Mouse (Mus musculus) testis, postnatal 10 days (tissue): ENCODE data around the gene Stk10.

Experiments used
- DNase-seq: peaks from one replicate; pipeline ENCODE4 v3.0.0; 2021; ENCODE audit warnings: low spot score

Stk10 gene

DNA sequence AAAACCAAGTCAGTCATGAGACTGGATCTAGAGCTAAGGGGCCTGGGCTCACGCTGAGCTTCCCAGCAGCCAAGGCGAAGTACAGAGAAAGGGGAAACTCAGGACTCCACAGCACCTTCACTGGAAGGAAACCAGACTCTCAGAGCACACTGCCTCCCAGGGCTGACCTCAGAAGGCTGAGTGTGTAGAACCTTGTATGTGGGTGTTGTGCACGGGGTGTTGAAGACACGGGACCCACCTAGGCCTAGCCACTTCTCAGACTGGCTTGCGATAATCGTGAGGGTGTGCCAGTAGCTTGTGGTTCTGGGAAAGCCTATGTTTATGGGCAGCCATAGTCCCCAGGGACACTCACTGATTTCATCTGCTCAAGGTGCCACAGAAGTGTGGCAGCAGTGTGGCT, 38.0 kb downstream of the Stk10 start:
- DNase-seq = no peak

DNA sequence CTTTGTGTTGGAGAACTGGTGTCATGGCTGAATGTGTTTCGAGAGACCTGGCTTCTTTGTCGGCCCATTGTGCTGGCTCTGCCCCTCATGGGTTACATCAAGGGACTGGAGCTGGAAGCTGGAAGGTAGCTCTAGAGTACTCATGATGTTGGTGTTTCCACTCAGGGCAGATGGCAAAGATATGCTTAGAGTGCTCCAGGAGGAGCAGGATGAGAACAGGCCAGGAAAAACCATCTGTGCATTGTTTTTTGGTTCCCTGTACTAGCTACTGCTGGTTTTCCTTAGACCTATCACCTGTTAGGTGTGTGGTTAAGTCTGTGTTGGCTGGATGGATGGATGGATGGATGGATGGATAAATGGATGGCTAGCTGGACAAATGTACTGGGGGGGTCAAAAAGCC, 40.6 kb downstream of the Stk10 start:
- DNase-seq = no peak

DNA sequence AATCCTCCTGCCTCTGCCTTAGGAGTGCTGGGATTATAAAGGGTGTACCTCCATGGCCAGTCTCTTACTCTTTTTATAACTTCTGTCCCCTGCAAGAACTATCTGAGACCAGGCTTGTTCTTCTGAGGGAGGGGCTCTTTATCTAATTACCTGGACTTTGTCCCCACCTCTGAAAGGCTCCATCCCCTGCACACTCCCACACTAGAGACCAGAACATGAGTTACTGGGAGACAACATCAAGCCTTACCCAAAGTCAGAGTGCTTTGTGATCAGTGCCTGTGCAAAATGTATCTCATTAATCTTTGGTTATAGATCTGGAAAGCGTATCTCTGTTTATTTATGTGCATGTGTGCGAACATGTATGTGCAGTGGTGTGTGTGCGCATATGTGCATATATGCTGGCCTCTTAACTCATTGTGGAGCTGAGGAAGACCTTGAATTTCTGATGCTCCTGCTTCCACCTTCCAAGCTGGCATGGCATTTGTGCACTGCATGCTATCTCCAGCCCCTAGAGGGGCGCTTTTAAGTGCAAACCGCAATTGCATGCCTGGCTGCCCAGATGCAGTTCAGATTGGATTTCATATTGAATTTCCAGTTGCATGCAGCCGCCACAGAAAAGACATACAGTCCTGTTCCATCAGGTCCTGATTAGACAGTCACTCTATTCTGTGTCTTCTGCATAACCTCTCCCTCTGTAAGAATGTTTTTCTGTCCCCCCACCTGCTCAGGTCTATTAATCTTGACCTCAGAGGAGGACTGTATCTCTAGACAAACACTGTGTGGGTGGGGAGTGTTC, 43.1 kb downstream of the Stk10 start:
- DNase-seq = no peak

DNA sequence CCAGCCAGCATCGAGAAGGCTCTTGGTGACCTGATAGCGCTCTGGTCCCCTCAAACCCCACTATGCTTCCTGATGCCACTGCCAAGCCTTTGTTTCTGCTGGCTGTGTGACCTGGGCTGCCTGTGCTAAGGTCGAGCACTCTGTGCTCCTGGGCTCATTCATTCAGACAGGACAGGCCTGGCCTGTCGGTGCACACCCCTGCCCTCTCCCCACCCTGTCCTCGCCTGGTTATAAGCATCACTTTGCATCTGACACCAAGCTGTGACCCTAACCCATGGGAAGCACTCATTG, 43.6 kb downstream of the Stk10 start:
- DNase-seq = no peak

DNA sequence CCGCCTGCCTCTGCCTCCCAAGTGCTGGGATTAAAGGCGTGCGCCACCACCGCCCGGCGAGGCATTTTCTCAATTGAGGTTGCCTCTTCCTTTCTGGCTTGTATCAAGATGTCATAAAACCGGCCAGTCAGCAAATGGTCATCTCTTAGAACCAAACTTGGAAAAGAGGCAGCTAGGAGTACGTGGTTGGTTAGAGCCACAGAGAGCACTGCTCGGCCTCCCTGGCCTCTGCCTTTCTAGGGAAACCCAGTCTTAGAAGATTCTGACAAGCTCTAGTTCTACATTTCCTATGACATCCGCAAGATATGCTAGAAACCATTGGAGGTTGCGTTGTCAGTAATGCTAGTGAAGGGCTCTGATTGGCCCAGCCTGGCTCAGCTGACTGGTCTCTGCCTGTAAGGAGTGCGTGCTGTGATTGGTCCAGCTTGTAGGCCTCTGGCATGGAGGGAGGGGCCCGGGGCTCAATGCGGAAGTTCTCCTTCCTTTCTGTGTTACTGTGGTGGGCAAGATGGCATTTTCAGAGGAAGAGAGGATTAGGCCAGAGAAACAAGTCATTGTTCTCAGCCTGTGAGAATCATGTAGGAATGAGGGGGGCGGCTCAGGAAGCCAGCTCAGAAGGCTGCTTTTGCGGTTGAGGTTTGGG, 47.3 kb downstream of the Stk10 start:
- no peak for DNase-seq

DNA sequence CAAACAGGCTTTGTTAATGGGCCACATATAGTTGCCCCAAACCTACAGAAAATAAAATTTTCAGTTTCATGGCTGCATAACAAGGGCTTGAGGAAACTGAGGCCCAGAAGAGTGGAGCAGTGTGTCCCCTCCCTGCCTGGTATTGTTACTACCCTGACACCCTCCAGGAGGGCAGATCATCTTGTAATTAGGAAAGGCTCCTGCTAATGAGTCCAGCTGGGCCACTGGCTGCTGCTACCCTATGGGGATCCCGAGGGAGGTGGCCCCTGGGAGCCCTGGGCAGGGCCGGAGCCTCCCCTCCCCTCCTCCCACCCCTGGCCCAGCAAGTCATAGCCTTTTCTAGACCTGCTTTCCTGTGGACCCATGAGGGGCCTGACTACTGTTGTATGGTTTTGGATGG, 47.9 kb downstream of the Stk10 start:
- no peak for DNase-seq

DNA sequence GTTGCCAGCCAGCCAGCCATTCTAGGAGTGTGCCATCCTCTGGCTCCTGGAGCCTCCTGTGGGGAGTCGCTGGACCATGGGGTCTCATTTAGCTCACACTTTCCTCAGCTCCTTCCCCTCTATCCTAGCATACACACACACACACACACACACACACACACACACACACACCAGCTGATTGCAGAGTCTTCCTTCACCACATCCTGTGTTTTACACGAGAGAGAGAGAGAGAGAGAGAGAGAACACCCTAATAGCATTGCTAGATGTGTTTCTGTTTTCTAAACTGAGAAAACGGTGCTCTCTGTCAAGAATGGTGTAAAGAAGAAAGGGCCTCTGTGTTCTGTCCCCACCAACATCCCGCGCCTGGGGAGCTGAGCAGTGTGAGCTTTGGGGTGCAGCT, 49.7 kb downstream of the Stk10 start:
- DNase-seq = no peak

DNA sequence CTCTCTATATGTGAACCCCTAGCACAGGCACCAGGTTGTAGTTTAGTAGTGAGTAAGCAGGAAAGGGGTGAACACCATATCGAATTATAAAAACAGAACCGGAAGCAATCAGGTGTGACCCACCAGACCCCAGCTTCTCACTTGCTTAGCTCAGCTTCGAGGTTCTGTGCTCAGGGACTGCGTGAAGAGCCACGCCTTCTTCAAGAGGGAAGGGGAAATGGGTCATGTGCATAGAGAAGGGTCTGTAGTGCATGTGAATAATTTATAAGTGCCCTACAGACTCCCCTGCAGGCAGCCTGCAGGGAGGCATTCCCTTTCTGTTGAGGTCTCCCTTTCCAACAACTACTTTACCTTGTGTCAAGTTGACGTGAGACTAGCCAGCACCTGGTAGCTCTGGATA, 52.9 kb downstream of the Stk10 start:
- DNase-seq = no peak

DNA sequence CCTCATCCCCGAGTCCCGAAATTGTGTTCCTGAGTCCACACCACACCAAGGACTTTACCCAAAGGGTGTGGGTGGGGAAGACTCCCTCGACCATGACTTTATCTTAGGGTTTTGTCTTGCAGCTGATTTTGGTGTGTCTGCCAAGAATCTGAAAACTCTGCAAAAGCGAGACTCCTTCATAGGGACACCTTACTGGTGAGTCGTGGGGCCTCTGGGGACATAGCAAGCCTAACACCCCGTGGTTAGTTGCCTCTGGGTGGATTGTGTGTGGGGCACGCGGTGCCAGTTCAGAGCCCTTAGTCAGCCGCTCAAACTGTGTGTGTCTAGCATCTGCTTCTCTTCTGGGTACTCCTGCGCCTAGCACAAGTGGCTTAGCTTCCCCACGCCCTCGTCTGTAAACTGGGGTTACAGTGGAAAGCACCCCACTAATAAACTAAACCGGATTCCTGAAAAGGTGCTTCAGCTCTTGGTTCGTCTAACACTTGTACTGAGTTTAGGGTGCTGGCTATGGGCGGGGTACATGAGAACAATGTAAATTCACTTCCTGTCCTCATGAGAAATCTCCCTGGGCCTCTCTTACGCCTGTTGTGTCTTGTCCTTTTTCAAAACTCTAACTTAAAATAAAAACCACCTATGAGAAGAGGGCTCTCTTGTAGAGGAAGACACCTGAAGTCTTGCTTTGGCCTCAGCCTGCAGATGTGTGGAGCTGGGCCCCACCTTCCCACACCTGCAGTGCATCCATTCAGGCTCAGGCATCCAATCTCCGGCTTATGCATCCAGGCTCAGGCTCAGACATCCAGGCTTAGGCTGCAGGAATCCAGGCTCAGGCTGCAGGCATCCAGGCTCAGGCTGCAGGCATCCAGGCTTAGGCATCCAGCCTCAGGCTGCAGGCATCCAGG, 54.3 kb downstream of the Stk10 start:
- DNase-seq = no peak

DNA sequence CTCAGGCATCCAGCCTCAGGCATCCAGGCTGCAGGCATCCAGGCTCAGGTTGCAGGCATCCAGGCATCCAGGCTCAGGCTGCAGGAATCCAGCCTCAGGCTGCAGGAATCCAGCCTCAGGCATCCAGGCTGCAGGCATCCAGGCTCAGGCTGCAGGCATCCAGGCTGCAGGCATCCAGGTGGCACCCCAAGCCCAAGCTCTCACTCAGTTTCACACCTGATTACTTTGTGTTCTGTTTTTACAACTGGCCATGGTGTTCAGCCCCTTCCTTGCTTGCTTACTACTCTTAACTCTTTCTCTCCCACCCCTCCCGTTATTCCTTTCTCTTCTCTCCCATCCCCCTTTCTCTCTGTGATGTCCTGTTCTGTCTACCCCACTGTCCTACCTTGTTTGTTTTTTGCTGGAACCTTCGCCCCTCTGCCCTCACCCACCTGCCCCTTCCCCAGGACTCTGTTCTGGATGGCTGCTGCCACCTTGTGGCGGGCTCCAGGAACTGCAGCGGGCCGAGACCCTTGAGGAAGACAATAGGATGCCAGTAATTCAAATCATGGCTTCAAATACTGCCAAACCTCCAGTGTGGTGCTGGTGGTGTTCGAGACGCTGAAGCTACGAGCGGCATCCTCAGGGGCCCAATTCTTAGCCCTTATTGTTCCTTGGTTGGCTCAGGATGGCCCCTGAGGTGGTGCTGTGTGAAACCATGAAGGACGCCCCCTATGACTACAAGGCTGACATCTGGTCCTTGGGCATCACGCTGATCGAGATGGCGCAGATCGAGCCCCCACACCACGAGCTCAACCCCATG, 55.2 kb downstream of the Stk10 start:
- peak; percentile 90 for DNase-seq

DNA sequence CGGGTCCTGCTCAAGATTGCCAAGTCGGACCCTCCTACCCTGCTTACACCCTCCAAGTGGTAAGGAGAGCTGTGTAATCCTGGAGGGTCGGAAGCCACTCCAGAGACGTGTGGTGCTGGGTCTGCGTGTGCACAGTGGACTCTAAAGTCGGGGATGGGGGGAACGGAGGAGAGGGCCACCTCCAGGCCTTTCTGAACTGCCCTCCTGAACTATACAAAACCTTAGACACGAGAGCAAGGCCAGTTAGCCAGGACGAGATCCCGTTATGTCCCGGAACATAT, 55.7 kb downstream of the Stk10 start:
- no peak for DNase-seq

DNA sequence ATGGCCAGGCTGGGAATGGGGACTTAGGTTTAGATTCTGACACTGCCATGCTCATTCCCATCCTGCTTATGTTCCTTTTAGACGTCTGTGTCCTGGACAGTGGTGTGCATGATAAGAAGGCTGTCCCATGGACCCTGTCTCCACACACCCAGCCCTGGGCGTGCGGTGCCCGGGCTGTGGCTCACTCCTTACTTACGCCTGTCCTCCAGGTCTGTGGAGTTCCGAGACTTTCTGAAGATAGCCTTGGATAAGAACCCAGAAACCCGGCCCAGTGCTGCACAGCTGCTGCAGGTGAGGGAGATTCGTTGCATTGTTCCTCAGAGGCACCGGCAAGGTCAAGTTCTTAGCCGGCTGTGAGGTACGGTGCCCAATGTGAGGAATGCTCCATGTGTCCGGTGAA, 56.1 kb downstream of the Stk10 start:
- DNase-seq = no peak

DNA sequence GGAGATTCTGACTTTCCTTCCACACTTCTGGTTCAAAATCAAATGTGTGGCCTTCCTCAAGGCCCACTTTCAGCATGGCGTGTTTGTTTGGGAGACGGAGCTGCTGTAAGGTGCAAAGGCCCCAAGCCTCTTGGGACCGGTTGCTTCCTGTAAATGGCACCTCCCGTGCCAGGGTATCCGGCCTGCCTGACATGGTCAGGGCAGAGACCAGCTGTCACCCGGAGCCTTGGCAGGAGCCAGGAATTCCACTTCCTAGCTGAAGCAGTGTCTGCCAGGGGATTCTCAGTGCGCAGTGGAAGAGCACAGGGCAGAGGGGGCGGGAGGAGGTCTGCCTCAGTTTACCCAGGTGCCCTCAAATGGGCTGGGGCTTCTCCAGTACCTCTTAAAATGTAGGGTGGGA, 56.7 kb downstream of the Stk10 start:
- DNase-seq = no peak

DNA sequence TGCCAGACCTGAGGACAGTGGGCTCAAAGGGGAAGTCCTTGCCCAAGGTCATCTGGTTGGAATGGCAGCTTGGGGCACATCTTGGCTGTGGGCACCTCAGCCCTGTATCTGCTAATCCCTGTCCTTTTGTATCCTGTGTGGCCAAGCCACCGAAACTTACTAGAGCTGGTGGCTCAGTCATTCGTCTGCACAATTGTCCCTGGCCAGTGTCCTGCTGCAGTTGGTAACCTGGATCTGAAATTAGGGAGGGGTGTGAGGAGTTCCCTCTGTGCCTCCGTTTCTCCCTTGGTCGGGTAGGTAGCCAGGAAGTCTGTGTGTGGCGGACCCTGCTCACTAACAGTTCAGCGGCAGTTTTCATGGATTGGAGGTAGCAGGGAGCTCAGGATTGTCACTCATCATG, 57.1 kb downstream of the Stk10 start:
- DNase-seq = no peak

DNA sequence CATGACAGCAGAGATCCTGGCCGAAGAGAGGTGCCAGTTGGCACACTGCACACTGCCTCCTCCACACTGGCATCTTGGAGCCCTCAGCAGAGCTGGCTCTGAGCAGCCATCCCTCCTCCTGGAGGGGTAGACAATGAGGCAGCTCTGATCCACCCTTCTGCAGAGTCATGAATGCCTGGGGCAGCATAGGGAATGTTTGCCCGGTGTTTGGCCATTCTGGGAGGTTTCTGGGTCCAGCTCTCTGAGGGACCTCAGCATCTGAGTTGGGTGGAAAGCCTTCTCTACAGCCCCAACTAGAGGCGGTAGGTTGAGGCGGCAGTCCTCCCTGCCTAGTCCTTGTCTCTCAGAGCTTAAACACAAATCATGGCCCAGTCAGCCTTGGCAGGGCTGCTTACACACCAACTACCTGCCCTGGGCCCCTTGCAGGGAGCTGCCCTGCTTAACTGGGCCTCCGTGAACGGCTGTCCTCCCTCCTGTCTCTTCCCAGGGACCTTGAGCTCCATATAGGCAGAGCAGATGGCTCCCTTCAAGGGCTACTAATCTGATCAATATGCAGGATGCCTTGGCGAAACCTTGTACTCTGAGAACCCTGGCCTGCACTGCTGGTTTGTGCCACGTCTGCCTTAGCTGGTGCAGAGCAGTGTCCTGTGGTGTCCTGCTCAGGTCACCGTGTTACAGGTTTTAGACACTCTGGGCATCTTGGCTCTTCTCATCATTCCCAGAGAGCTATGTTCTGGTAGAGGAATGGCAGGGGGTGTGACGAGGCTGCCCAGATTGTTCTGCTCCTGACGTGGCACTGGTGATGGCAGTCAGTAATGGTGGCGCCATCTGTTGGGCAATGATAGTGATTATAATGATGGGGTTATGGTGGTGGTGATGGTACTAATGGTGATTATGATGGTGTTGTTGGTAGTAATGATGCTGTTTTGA, 59.1 kb downstream of the Stk10 start:
- DNase-seq = no peak

DNA sequence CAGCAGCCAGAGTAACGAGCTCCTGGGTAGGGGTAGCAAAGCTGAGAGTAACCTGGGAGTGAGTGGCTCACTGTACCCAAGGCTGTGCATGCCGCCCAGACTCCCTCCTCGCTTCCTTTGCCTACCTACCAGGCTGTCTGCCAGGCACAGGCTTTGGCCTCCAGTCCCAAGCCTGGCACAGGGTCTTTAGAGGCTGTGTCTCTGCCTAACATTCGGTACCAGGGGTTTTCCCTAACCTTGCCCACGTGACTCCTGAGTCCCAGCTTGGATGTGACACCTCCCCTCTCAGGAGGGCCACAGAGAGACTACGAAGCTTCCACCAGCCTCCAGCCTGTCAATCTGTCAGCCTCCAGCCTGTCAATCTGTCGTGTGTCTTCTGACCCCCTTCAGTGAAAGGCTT, 60.0 kb downstream of the Stk10 start:
- no peak for DNase-seq

DNA sequence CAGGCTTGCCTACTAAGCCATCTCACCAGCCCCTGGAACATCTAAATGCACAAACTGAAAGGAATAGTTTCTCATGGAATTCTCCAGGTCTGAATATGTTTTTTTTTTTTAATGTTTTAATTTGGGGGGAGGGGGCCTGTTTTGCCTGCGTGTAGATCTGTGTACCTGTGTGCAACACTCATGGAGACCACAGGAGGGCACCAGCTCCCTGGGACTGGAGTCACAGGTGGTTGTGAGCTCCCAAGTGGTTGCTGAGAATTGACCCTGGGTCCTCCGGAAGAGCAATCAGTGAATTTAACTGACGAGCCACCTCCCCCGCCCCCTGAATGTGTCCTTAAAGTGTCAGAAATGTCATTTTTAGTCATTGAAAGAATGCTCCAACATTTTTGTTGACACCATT, 61.0 kb downstream of the Stk10 start:
- peak; percentile 43 for DNase-seq

DNA sequence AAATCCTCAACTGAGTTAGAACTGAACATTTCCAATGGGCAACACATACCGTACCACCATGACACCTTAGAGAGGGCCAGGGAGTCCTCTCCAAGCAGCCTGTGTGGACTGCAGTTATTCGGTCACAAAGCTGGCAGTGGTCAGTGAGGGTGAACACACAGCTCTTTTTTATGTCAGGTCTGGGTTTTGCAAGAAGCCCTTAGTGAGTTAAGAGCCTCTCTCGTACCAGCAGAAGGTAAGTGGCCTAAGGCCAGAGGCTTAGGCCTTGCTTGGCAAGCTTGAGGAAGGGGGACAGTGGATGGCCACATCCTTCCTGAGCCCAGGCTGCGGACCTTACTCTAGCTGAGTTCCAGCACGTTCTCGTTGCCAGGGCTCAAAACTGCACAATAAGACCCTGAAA, 67.3 kb downstream of the Stk10 start:
- no peak for DNase-seq

DNA sequence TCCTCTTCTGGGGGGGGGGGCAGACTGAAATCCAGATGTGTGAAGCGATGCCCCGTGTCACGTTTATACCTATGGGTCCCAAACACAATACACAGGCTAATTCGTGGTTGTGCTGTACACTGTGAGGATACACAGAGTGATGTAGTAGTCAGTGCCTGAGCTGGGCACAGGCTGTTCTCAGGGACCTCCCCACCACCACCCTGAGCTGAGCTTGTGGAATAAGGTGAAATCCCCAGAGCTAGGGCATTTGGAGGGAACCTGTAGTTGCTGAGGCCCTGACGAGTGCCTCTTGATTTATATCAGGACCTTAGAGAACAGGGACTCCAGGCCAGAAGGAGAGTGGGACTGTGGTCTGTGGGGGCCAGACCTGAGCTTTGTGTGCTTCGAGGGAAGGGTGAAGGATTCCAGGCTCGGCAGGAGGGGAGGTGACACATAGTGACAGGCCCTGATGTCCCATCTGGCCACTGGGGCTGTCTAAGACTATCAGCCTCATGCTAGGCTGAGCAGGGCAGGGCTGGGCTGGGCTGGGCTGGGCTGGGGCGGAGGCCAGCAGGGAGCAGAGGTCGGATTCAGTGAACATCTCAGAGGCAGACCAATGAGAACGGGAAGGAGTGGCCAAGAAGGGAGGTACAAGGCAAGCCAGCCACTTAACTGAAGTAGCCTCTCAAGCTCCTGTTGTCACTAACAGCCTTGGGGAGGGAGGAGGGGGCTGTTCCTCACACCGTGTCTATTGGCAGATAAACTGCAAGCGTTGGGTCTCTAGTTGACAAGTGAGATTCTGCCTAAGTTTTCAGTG, 68.6 kb downstream of the Stk10 start:
- DNase-seq = no peak

DNA sequence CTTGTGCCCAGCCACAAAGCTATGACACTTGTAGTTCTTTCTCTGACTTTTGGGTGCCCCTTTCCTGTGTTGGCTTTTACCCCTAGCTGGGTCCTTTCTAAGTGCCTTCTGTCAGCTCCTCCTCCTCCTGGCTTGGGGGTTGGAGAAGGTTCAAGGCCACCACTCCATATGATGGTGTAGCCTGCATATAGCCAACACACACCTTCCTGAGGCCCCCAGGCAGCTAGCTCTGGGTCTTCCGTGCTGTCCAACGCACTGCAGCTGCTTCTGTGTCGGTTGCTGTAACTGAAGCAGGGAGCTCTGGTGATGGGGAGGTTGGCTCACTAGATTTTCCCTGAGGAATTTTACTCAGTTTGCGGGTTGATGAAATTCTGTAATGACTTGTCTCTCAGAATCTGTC, 71.6 kb downstream of the Stk10 start:
- no peak for DNase-seq
